Mouse (Mus musculus) cerebellum, postnatal 4 days (tissue): ENCODE data around the gene Sorbs1.
A peak's percentile ranks its signal among the peaks of the same experiment; 100 is the strongest.
"Not testable (repeated sequence)": the region's sequence is repeated elsewhere in the genome, so short reads cannot be mapped to it uniquely, and the experiment has no call there.

Experiments
- DNase-seq, 2 experiments: peaks; one replicate each; pipeline ENCODE4 v3.0.0; 2022; ENCODE audit warnings: low spot score in 2 of 2, mixed read lengths in 1 of 2

Sorbs1 gene

DNA sequence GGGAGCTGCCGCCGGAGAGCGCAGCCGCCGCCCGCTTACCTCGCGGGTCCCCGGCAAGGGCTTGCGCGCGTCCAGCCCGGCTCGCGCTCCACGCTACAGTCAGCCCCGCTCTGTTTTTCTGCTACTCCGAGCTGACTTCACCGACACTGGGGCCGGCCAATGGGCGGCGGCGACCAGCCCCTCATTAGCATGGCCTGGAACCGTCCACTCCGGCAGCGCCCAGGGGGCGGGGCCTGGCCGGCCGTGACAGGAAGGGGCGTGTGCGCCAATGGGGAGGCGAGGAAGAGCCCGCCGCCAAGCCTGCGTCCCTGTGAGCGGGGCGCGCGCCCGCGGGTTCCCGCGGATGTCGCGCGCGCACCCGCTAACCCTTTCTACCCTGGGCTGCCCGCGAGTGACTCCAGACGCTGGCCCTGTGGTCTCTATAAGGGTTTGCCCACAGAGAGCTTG is at the start of gene Sorbs1:
Gene Sorbs1 (minus strand): TSS at position 148 of the 447 bp plus-strand sequence.
- DNase-seq, result peak; percentile 90 to 94

DNA sequence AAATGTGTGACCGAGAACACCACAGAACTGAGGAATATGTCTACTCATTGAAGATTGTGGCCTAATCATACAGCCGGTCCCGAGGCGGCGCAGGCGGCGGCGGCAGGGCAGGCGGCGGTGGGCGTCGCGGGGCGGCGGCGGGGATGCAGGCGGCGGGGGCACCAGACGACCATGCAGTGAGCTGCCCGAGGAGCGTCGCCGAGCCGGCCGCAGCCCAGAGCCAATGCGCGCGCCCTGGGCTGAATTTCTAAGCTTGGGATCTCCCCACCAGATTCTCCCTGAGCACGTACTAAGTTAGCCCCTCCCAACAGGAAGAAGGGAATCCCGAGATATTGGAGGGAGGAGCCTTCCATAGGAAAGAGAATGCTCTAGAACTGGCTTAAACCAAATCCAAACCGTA is 47.9 kb upstream of the Sorbs1 start:
- not testable (repeated sequence) for DNase-seq

DNA sequence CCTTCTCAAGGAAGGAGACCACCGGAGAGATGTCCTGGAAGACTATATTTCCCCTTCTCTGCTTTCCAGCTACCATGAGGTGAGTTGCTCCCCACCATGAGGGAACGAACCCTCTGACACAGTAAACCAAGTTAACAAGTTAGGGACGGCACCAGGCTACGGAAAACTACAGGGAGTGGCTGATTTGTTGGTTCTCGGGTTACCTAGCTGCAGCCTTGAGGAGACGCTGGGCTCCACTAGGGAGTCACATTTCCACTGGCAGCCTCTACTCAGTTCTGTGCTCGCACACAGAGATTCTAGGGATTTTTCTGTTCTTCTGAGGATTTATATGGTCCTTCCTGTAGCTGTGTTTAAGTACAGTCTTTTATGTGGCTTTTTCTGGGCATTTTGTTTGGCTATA is 42.5 kb upstream of the Sorbs1 start:
- DNase-seq, result no peak

DNA sequence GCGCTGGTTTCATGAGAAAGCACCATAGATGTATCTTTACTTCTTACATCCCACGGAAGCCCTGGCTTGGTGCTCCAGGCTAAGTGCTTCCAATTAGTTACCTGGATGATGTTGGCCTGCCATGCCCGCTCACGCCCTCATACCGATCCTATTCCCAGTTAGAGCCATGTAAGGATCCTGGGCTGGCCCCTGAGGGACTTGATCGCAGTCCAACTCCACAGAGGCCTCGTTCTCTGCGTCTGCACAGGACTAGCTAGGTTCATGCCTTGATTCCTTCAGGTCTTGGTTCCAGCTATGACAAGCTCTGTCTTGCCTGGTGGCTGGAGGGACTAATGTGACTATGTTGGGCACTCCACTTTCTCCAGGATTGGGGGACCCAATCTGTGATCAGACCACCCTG is 41.6 kb upstream of the Sorbs1 start:
- DNase-seq, result no peak

DNA sequence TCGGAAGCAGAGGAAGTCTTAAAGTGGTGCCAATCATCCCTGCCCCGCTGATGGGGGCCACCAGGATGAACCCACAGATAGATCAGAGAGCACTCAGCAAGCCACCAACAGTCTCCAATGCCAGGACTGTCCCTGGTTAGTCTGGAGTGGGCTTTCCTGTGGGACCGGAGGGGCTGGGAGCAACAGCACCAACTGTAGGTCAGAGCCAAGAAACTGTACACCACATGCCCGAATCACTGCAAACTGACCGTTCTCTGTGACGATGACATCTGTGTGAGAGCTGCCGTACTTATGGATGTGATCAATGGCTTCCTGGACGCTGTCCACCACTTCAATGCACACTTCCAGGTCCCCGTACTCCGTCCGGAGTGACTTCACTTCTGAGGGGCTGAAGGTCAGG is 40.8 kb upstream of the Sorbs1 start:
- DNase-seq, result no peak

DNA sequence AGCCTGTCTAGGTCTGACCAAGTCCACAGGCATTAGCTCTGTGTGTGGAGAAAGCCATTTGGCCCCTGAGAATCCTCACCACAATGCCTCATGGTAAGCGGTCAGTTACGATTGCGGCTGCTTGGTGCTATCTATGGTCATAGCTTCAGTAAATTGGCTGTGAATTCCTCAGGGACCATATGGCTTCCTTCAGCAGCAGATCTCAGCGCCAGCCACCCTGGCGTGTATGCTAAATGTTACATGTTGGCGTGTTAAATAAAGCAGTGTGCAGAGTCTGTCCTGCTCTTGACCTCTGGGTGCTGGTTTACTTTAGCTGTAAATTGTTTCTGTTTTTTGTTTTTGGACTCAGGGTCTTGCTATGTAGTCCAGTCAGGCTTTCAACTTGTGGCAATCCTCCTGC is 40.3 kb upstream of the Sorbs1 start:
- DNase-seq, result no peak

DNA sequence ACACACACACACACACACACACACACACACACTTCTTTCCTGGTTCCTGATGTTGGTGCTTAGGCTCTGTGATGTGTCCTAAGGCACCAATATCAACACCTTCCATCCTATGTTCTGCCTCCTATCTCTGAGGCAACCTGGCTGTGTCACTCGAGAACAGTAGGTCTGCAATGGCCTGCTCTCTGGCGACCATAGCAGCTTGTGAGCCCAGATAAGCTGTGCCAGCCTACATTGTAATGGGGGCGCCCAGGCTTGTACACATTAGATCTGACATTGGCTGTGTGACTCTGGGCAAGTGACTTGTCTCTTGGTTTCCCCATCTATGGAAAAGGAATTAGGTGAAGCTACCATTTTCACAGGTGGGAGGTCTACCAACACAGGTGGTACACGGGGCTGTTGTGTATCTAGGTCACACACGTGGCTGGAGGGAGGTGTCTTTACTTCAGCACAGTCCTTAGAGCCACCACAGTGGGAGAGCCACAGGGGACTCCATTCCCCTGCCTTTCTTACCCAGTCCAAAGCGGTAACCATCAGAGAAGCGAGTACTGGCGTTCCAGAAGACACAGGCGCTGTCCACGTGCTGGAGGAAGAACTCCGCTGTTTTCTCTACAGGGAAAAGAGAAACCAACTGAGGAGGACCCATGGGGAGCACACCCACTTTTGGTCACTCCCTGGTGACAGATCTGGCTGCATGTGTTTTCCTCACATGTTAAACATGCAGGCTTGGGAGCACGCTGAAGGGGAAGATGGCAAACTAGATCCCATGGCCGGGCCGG is 39.6 kb upstream of the Sorbs1 start:
- DNase-seq, result no peak

DNA sequence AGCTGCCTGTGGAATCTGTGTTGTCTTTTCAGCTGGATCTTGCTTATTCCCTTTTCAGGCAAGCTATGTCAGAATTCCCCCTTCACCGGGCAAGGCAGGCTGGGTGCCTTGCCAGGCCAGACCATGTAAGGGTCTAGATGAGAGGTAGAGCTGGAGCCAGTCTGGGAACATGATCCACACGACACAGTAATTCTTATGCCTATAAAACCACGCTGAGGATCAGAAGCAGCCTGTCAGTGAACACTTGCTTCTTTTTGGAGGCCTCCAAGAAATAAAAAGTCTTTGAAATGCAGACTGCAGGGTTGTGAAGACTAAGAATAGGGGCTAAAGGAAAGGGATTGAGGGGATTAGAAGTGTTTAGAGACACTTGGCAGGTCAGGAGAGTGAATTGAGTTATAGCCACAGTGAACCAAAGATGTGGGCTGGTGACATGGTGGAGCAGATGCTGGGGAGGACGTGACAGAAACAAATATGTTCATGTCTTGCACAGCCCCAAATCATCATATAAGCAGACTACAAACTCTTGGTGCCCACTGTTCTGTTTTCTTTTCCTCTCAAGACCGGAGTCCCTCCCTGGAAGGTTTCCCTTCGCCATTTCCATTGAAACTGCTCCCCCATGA is 36.0 kb upstream of the Sorbs1 start:
- no peak for DNase-seq

DNA sequence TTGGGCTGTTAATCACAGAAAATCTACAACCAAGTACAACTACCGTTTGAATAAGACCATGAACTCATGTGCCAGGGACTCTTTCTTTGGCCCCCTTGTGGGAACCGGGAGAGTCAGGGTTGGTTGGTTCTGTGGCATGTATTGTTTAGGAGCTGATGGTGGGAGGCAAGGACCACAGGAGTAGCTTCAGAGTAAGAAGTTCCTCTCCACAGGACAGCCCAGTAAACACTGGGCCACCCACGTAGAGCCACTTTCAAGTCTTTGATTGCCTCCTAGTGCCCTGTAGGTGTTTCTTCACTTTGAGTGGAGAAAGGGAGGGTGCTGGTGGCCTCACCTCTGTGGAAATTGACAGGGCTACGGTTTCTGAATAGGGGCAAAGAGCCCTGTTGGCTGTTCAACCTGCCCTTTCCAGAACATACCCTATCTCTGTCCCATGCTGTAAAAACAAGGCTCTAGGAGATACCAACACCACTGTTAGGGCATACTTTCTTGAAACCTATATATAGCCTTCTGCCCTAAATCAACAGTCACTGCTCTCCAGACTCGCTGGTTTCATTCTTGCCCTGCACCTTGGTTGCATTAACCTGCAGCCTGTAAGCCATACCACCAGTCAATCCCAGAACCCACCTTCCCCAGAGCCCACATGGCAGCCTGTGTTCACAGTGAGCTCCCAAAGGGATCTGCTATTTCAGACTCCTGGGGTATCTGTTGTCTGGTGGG is 35.4 kb upstream of the Sorbs1 start:
- no peak for DNase-seq

DNA sequence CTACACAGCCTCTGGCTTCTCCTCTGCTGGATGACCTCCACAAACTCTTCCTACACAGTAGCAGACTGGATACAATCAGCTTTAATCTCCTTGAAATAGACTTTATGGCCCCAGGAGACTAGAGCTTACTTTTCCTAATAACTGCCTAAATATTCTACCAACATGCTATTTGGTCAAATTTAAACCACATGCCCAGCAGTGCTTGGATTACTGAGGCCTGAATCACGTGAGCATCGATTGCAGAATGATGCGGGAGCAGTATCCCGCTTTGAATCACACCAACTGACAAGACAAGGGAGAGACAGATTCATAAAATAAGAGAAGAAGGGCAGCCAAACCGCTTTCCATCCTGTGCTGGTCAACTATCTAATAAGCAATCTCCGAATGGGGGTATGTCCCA is 34.8 kb upstream of the Sorbs1 start:
- DNase-seq, result no peak

DNA sequence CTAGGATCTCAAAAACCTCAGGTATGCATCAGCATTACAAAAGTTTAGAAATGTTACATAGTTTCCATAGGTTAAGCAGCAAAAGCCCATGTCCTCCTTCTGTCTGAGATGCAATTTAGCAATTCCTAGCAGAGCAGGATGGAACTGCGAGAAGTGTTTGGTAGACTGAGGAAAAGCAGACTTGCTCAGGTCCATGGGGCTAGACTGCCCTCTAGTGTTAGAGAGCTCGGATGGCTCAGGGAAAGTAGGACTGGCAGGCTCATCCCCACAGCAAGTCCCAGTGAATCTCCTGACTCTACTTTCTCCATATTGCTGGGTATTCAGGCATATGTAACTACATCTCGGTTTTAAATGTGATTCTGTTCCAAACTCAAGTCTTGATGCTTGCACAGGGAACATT is 31.3 kb upstream of the Sorbs1 start:
- DNase-seq, result peak in 1 of 2 experiments; percentile 62

DNA sequence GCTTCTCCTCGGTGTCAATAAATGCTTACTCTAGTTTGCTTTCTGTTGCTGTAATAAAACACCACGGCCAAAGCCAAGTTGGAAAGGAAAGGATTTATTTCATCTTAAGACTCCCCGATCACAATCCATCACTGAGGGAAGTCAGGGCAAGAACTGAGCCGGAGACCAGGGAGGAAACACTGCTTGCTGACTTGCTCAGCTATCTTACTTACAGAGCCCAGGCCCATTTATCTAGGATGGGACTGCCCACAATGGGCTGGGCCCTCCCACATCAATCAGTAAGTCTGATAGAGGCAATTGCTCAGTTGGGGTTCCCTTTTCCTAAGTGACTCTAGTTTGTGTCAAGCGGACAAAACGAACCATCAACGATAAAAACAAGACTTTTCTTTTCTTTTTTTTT is 29.2 kb upstream of the Sorbs1 start:
- DNase-seq, result no peak

DNA sequence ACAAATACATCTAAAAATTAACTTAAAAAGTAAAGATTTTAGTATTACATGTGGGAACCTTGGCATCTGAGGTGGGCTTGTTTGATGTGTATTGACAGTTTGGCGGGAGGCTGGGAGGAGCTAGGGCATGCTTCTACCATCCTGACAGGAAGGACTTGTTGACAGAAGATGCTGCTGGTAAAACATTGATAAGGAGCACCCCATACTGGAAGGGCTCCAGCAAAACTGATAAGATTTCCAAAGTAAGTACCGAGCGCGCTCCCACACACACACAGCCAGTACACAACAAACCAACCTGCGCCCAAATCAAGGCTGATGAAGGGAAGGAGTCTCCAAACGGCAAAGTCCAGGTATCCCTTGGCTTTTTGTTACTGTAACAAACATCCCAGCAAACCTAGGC is 22.9 kb upstream of the Sorbs1 start:
- DNase-seq, result no peak

DNA sequence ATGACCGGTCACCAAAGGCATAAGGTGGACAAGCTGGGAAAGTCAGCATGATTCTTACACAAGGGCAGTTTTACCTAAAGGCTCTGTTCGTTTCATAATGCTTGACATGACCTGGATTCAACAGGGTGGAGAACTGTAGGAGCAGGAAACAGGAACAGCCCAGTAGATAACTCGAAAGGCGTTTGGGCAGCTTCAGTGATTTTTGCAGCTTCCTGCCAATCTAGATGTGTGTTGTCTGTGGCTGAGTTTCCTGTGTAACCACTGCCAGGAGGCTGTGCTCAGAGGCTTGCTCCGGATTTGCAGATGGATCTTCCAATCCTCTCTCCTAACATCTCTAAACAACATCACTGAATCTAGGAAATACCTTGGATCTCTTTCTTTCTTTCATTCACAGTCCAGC is 18.9 kb upstream of the Sorbs1 start:
- no peak for DNase-seq

DNA sequence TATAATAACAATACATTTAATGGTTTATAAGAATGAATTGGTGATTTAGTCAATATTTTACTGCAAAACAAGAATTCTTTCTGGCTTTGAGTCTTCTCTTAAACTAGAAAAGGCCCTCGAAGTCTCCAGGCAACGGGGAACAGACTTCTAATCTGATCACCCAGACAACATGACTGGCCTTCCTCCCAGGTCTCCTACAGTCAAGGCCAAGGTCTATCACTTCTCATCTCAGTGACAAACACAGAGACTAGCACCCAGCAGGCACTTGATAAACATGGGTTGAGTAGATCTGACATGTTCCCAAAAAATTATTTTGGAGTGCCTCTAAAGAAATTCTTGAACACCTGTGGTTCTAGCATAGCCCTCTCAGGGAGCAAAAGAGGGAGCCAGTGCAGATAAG is 16.7 kb upstream of the Sorbs1 start:
- DNase-seq, result no peak

DNA sequence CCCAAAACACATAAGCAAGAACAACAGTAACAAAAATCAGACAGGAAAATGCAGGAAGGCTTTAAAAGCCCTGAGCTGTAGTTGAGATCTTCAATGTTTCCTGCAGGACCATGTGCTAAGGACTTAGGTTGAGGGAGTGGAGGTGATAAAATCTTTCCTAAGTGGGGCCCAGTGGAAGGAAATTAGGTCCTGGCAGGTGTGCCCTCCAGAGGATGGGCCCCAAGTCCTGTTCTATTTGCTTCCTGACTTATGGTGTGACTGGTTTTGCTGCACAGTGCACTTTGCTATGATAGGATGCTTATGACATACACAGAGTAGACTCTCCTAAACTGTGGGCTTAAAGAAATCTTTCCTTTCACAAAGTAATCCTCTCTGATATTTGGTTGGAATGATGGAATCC is 14.7 kb upstream of the Sorbs1 start:
- no peak for DNase-seq

DNA sequence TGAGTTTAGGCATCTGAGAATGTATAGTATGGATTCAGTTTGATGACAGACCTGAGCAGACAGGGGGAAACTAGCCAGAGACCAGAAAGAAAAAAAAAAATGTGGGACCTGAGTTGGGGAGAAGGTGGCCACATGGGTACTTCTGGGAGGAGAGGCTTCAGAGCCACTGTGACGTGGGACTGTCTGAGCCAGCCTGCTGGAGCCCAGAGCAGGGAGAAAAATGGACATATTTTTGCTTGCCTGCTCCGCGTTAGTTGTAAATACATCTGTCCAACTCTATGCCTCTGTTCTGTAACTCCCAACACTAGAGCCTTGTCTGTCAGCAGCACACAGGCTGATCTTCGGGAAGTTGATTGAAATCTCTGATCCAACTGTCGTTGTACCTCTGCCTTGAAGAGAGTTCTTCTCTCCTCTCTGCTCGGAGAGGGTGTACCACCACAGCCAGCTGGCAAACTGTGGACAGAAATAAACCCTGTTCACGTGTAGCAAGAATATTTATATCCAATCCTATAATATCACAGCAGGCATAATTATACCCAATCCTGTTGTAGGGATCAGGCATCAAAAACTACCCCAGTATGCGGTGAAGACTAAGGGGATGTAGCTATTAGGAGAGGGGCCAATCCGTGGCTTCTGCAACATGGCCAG is 12.9 kb upstream of the Sorbs1 start:
- no peak for DNase-seq

DNA sequence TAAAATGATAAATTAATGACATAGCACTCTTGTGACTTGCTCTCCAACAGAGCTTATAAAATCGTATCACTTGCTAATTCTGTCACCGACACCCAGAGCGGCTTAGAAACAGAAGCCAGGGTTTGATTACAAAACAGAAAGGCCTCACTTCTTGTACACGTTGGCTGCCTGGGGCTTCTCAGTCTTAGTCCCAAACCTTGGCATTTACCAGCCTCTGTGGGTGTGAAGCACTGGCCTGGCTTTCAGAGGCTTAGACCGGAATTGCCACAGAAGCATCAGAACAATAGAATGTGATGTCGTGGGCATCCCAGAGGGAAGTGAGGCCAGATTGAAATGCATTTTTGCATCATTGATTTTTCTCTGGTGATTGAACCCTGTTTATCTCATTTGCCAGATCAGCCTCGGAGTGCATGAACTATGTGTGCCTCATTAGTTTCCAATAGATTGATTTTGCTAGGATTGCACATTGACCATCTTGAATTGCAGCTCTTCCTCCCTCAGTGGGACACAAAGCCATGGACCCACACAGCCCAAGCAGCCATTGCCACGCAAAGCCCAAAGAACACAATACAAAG is 9.9 kb upstream of the Sorbs1 start:
- DNase-seq, result no peak

DNA sequence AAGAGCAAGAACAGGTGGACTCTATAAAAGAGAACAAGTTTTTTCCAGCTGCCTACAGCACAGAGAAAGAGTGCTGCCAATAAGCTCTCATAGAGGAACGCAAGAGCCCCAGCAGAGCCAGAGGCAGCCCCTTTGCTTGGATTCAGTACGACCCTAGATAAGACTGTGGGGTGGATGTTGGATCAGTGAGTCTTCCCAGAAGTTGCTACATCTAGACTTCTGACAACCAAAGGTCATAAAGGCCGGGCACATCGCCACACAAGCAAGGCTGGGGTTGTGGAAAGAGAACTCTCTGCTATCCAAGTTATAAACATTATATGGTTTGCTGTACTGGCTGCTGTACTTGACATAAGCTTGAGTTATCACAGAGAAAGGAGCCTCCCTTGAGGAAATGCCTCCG is 6.8 kb upstream of the Sorbs1 start:
- DNase-seq, result no peak

DNA sequence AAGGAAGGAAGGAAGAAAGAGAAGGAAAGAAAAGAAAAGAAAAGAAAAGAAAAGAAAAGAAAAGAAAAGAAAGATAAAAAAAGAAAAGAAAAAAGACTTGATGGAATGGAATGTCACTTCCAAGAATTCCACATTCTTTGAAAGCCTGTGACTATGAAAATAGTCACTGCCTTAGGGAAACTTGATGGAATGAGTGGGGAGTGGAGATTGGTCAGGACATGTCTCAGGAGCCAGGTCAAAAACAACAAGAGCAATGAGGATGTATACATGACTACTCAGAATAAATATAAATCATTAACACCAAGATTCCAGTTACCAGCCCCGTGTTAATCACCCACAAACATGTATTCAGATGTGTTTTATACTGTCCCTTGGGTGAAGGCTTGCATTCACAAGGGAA is 5.1 kb upstream of the Sorbs1 start:
- DNase-seq, result no peak

DNA sequence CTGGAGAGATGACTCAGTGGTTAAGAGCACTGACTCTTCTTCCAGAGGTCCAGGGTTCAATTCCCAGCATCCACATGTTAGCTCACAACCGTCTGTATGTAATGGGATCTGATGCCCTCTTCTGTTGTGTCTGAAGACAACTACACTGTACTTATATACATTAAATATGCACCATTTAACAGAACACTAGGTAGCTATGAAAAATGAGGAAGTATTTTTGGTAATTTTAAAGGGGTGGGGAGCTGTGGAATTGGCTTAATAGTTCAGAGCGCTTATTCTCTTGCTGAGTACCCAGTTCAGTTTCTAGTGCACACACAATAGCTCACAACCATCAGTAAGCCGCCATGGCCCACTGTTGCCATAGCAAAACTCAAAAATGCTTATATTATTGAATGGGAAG is 2.0 kb upstream of the Sorbs1 start:
- DNase-seq, result no peak

DNA sequence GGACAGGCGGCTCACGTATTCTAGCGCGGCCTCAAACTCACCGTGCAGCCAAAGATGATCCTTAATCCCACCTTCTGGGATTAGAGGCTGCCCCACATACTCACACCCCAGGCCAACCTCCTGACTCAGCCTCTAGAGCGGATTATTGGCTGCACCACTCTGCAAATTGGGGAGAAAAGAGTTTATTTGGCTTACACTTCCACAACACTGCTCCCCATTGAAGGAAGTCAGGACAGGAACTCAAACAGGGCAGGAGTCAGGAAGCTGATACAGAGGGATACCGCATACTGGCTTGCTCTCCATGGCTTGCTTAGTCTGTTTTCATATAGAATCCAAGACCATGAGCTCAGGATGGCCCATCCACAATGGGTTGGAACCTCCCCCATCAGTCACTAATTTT is 797 bp upstream of the Sorbs1 start:
- no peak for DNase-seq
